Mouse (Mus musculus) stomach, embryonic 16.5 days (tissue): ENCODE measurements around the gene Atp5h. TPM values are rescaled to one million over a fixed set of nuclear protein-coding genes. Genes with fewer than 3 reads are reported as not detected.

ENCODE experiments used
- ATAC-seq: fragments of 200-750 bp; cut with Nextera tagmentation; 2 replicates; pipeline ENCODE4 v1.8.0; 2017; ENCODE audit warnings: moderate number of reproducible peaks, moderate TSS enrichment; ENCODE audit not compliant: insufficient read depth, low FRiP score
- H3K27ac ChIP-seq: fragments of 300-500 bp; sonication (generic); 2 replicates; pipeline ENCODE4 v1.5.1; 2014; ENCODE audit warnings: low read length
- H3K27me3 ChIP-seq: fragments of 300-500 bp; sonication (generic); 2 replicates; pipeline ENCODE4 v1.6.1; 2014; ENCODE audit warnings: low read length, control low read depth, mixed read lengths; ENCODE audit not compliant: control insufficient read depth, insufficient read depth
- H3K36me3 ChIP-seq: fragments of 300-500 bp; sonication (generic); 2 replicates; pipeline ENCODE4 v1.6.1; 2014; ENCODE audit warnings: low read length; ENCODE audit not compliant: control insufficient read depth, insufficient read depth
- H3K4me1 ChIP-seq: fragments of 300-500 bp; sonication (generic); 2 replicates; pipeline ENCODE4 v1.6.1; 2014; ENCODE audit warnings: low read length, control low read depth, mixed read lengths; ENCODE audit not compliant: control insufficient read depth, insufficient read depth
- H3K4me2 ChIP-seq: fragments of 300-500 bp; sonication (generic); 2 replicates; pipeline ENCODE4 v1.6.1; 2014; ENCODE audit warnings: low read depth, low read length, mixed read lengths
- H3K4me3 ChIP-seq: fragments of 300-500 bp; sonication (generic); replicated peaks from 2 replicates; pipeline ENCODE4 v1.5.1; 2014; ENCODE audit warnings: mild to moderate bottlenecking, low read length
- H3K9ac ChIP-seq: fragments of 300-500 bp; sonication (generic); 2 replicates; pipeline ENCODE4 v1.6.1; 2014; ENCODE audit warnings: low read length
- H3K9me3 ChIP-seq: fragments of 300-500 bp; sonication (generic); replicated peaks from 2 replicates; pipeline ENCODE4 v1.6.1; 2016; ENCODE audit warnings: low read length, control low read depth; ENCODE audit not compliant: control insufficient read depth
- WGBS: fragments of 180-500 bp; shearing (Covaris S2); extraction: QIAGEN DNeasy Blood & Tissue Kit; methylation state at CpG from one replicate; pipeline ENCODE4 v1.1.7; 2014; 5-methylcytosine and 5-hydroxymethylcytosine counted together
- polyA plus RNA-seq: library from polyadenylated mRNA; unstranded; fragments of >200 nt; fragmentation: Nextera tagmentation; extraction: Ambion mirVana; gene quantifications from 2 replicates; pipeline ENCODE4 v1.2.1, GENCODE M21; 2015

Gene Atp5h
- polyA plus RNA-seq, 1 experiment from 2014 or later = 843 TPM

DNA sequence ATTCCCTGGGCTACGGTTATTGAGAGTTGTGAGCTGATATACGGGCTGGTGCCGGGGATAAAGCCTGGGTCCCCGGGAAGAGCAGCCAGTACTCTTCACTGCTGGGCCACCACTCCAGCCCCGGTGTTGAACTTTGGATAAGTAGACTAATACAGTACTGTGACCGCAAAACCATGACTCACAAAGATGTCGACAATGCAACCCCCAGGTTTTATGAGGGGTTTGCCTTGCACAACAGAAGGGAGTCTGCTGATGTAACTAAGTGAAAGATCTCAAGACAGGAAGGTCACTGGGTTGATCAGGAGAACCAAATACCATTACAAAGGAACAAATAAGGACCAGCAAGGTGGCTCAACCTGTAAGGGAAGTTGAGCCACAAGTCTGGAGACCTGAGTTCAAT is 43.0 kb downstream of the Atp5h start:
- H3K36me3 ChIP-seq = no peaks in the 10 kb centered on the region
- 67% methylated on average over 7 of the region's 7 CpGs for WGBS
- H3K4me2 ChIP-seq = no peak overlapping the region
- no peak for ATAC-seq
- no peak overlapping the region for H3K27ac ChIP-seq
- H3K27me3 ChIP-seq = peaks cover 13% of the 10 kb centered on the region
- H3K4me3 ChIP-seq = no peak overlapping the region
- H3K4me1 ChIP-seq = peaks cover 7% of the 10 kb centered on the region
- no peak overlapping the region for H3K9ac ChIP-seq
- no peaks in the 10 kb centered on the region for H3K9me3 ChIP-seq

DNA sequence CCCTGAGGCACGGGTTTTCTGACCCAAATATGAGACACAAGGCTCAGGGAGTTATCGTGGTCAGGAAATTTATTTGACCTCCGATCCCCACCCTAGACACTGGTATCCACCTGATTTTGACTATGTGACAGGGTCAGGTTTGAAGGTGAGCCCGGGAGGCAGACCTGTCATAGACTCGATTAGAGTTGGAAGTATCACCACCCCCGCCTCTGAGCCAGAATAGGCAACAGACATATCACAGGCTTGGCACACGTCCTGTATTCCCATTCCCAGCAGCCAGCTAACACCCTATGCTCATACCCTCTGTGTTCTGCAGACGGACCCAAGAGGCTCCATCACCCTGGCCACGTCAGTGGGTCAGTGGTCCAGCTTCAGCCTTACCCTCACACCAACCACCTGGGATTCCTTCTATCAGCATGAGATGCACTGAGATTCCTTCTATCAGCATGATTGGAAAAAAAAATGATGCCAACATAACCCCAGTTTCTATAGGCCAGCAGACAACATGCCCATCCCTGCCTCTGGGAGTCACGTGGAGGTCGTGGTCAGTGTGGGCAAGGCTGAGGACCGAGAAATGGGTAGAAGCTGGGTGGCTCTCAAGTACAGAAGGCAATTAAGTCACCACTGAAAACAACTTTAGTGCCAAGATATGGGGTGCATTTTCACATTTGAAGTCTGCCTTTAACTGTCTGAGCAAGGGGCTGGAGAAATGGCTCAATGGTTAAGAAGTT is 44.9 kb downstream of the Atp5h start:
- no peaks in the 10 kb centered on the region for H3K9me3 ChIP-seq
- no peaks in the 10 kb centered on the region for H3K36me3 ChIP-seq
- peaks cover 13% of the 10 kb centered on the region for H3K27me3 ChIP-seq
- H3K27ac ChIP-seq = no peak overlapping the region
- peaks cover 7% of the 10 kb centered on the region for H3K4me1 ChIP-seq
- peak overlapping the region; percentile 64; the same call in 1 of the 2 replicates for H3K4me2 ChIP-seq
- ATAC-seq = no peak
- no peak overlapping the region; the same call in 1 of the 2 replicates for H3K4me3 ChIP-seq
- WGBS = 55% methylated on average over 12 of the region's 12 CpGs
- H3K9ac ChIP-seq = no peak overlapping the region

- H3K9ac ChIP-seq = peak overlapping the region; percentile 63
- H3K4me1 ChIP-seq = peaks cover 7% of the 10 kb centered on the region
These were observed 45.7 kb downstream of the Atp5h start for GRCm38 (mm10) chr11:115373805-115374694.

DNA sequence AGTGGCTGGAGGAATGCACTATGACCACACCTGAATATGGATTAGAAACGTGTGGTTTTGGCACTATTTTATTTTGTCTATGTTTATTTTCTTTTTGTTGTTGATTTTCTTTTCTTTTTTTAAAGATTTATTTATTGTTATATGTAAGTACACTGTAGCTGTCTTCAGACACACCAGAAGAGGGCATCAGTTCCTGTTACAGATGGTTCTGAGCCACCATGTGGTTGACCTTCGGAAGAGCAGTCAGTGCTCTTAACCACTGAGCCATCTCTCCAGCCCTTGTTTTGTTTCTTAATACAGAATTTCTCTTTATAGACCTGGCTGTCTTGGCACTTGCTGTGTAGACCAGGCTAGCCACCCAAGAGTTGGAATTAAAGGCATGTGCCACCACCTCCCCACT is 47.0 kb downstream of the Atp5h start:
- Histone ChIP-seq H3K27ac (no peak overlapping the region), H3K4me3 (no peak overlapping the region), H3K9me3 (no peaks in the 10 kb centered on the region), H3K9ac (no peak overlapping the region), H3K4me1 (peaks cover 7% of the 10 kb centered on the region), H3K27me3 (peaks cover 20% of the 10 kb centered on the region), H3K4me2 (no peak overlapping the region), H3K36me3 (no peaks in the 10 kb centered on the region)
- ATAC-seq = no peak
- WGBS = 49% methylated on average over 2 of the region's 2 CpGs

More at GRCm38 (mm10) chr11:115373805-115374694, 45.7 kb downstream of the Atp5h start:
- no peak for ATAC-seq
- no peaks in the 10 kb centered on the region for H3K36me3 ChIP-seq
- H3K4me3 ChIP-seq = peak overlapping the region; percentile 36
- H3K9me3 ChIP-seq = no peaks in the 10 kb centered on the region
- H3K4me2 ChIP-seq = peak overlapping the region; percentile 64
- 1% methylated on average over 30 of the region's 30 CpGs for WGBS
- no peak overlapping the region for H3K27ac ChIP-seq
- H3K27me3 ChIP-seq = peaks cover 13% of the 10 kb centered on the region

GRCm38 (mm10) chr11:115372015-115372414 is 47.7 kb downstream of the Atp5h start:
- H3K27ac ChIP-seq = no peak overlapping the region
- peak; percentile 65; the same call in 1 of the 2 replicates for ATAC-seq
- H3K9me3 ChIP-seq = no peaks in the 10 kb centered on the region
- H3K9ac ChIP-seq = no peak overlapping the region
- H3K4me3 ChIP-seq = no peak overlapping the region
- H3K36me3 ChIP-seq = no peaks in the 10 kb centered on the region
- peaks cover 13% of the 10 kb centered on the region for H3K4me1 ChIP-seq
- no peak overlapping the region for H3K4me2 ChIP-seq
- peaks cover 20% of the 10 kb centered on the region for H3K27me3 ChIP-seq
- WGBS = 53% methylated on average over 1 of the region's 1 CpGs

DNA sequence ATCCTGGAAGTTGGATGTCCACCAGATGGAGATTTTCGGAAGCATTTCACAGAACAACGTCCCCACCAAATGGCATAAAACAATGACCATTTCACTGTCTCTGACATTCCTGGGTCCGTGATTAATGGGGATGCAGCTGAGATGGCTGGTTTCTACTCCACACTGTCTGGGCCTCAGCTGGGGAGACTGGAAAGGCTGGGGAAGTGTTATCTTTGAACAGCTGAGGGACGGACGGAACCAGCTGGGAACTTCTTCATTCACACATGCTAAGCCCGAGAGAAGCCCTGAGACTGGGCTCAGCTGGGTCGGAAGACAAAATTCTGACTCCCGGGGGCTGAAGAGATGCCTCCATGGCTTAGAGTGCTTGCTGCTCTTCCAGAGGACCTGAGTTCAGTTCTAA is 48.4 kb downstream of the Atp5h start:
- no peak overlapping the region for H3K9ac ChIP-seq
- H3K4me2 ChIP-seq = no peak overlapping the region
- no peaks in the 10 kb centered on the region for H3K36me3 ChIP-seq
- H3K27ac ChIP-seq = no peak overlapping the region
- H3K27me3 ChIP-seq = peaks cover 27% of the 10 kb centered on the region
- 53% methylated on average over 8 of the region's 8 CpGs for WGBS
- no peaks in the 10 kb centered on the region for H3K9me3 ChIP-seq
- H3K4me1 ChIP-seq = peaks cover 18% of the 10 kb centered on the region
- ATAC-seq = no peak
- H3K4me3 ChIP-seq = no peak overlapping the region

- no peak for ATAC-seq
- 52% methylated on average over 7 of the region's 7 CpGs for WGBS
- H3K4me3 ChIP-seq = no peak overlapping the region
- H3K27ac ChIP-seq = no peak overlapping the region
- peaks cover 25% of the 10 kb centered on the region for H3K4me1 ChIP-seq
- no peak overlapping the region for H3K4me2 ChIP-seq
- H3K36me3 ChIP-seq = no peaks in the 10 kb centered on the region
- no peak overlapping the region for H3K9ac ChIP-seq
- H3K9me3 ChIP-seq = no peaks in the 10 kb centered on the region
- H3K27me3 ChIP-seq = peaks cover 28% of the 10 kb centered on the region
These were observed 49.4 kb downstream of the Atp5h start for GRCm38 (mm10) chr11:115370368-115370767.

DNA sequence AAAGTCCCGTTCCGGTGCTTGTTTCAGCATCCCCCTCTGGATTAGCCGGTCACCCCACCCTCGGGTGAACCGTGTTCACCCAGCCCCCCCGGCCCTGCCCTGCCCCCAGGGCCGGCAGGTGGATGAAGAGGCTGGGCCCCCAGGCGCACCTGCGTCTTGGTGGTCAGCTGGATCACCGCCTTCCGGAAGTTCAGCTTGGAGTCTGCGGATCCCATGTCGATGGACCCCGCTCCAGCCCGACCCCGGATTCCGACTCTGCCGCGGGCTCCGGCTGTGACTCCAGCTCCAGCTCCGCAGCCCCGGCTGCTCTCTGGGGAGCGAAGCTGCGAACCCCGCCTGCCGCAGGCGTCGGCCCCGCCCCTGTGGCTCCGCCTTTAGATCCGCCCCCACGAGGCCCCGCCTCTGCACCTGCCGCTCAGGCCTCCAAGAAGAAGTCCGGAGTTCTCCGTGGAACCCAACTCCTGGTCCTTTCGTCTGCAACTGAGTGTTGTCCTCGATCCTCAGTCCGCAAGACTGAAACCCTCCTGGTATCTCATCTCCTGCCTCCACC is 52.3 kb downstream of the Atp5h start, which contains the start of gene Hid1:
Hid1 (minus strand) TSS at position 362 of the 550 bp plus-strand sequence.
- Histone ChIP-seq H3K4me1 (peaks cover 33% of the 10 kb centered on the region), H3K4me3 (peak within 1 kb of the TSS; percentile 63), H3K27me3 (peaks cover 15% of the 10 kb centered on the region), H3K4me2 (peak within 1 kb of the TSS; percentile 82), H3K27ac (peak within 1 kb of the TSS; percentile 62), H3K9me3 (no peaks in the 10 kb centered on the region), H3K36me3 (no peaks in the 10 kb centered on the region), H3K9ac (peak within 1 kb of the TSS; percentile 77)
- WGBS = under 1% methylated on average over 39 of the region's 39 CpGs
- peak; percentile 75 for ATAC-seq
